Mouse (Mus musculus): ENCODE measurements around the gene Mrtfa. TPM values are rescaled to one million over a fixed set of nuclear protein-coding genes. Genes with fewer than 3 reads are reported as not detected.

Gene Mrtfa
- polyA plus RNA-seq, 1 experiment from 2014 or later, result 31.3 TPM

DNA sequence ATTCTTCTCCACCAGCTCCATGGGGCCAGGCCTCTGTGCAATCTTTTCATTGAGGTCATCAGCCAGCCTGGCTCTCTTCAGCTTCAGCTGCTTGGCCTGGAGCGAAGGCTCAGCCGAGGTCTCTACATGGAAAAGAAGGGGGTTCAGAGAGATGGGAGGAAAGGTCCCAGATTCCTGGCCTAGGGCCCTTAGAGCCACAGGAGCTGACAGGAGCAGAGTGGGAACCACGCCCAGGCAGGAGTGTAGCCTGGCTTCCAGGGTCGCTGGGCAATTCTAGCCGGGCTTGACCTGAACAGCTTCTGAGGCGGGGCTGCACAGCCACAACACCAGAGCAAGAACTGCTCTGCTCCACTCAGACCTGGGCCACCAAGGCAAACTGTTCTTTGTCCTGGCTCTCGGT lies 168.1 kb downstream of the Mrtfa start:
- 90% methylated on average over 7 of the region's 7 CpGs for WGBS
- H3K9me3 ChIP-seq (ENCODE audit: control insufficient read depth, low read length), result no peaks in the 10 kb centered on the region
- H3K9ac ChIP-seq (replicated peaks; ENCODE audit: low read depth, low read length), result no peak overlapping the region
- H3K27me3 ChIP-seq (ENCODE audit: control insufficient read depth, insufficient read depth, low read length), result no peaks in the 10 kb centered on the region
- 0 out of 2 replicates have a peak, but pooled peaks cover 3% of the 10 kb centered on the region for H3K4me1 ChIP-seq (ENCODE audit: control insufficient read depth, insufficient read depth, low read length)
- no peak overlapping the region for H3K4me3 ChIP-seq (ENCODE audit: low read depth, low read length)
- no peak overlapping the region for H3K4me2 ChIP-seq (ENCODE audit: low read depth, low read length)
- H3K27ac ChIP-seq (ENCODE audit: low read depth, low read length), result no peak overlapping the region
- no peak for ATAC-seq (ENCODE audit: low read depth)
- H3K36me3 ChIP-seq (ENCODE audit: control insufficient read depth, insufficient read depth, low read length), result peaks cover 21% of the 10 kb centered on the region

GRCm38 (mm10) chr15:81021377-81021776 lies 169.2 kb downstream of the Mrtfa start:
- Histone ChIP-seq H3K9ac (replicated peaks; ENCODE audit: low read depth, low read length) (no peak overlapping the region), H3K4me1 (ENCODE audit: control insufficient read depth, insufficient read depth, low read length) (0 out of 2 replicates have a peak, but pooled peaks cover 3% of the 10 kb centered on the region), H3K4me3 (ENCODE audit: low read depth, low read length) (no peak overlapping the region), H3K27me3 (ENCODE audit: control insufficient read depth, insufficient read depth, low read length) (no peaks in the 10 kb centered on the region), H3K9me3 (ENCODE audit: control insufficient read depth, low read length) (no peaks in the 10 kb centered on the region), H3K4me2 (ENCODE audit: low read depth, low read length) (no peak overlapping the region), H3K36me3 (ENCODE audit: control insufficient read depth, insufficient read depth, low read length) (peaks cover 32% of the 10 kb centered on the region), H3K27ac (ENCODE audit: low read depth, low read length) (no peak overlapping the region)
- WGBS, result 92% methylated on average over 6 of the region's 6 CpGs
- no peak for ATAC-seq (ENCODE audit: low read depth)

- no peak overlapping the region for H3K27ac ChIP-seq (ENCODE audit: low read depth, low read length)
- H3K9me3 ChIP-seq (ENCODE audit: control insufficient read depth, low read length), result no peaks in the 10 kb centered on the region
- H3K4me1 ChIP-seq (ENCODE audit: control insufficient read depth, insufficient read depth, low read length), result no peaks in the 10 kb centered on the region
- WGBS, result 92% methylated on average over 7 of the region's 7 CpGs
- H3K27me3 ChIP-seq (ENCODE audit: control insufficient read depth, insufficient read depth, low read length), result no peaks in the 10 kb centered on the region
- no peak overlapping the region for H3K9ac ChIP-seq (replicated peaks; ENCODE audit: low read depth, low read length)
- H3K4me3 ChIP-seq (ENCODE audit: low read depth, low read length), result no peak overlapping the region
- ATAC-seq (ENCODE audit: low read depth), result no peak
- peaks cover 55% of the 10 kb centered on the region for H3K36me3 ChIP-seq (ENCODE audit: control insufficient read depth, insufficient read depth, low read length)
- H3K4me2 ChIP-seq (ENCODE audit: low read depth, low read length), result no peak overlapping the region
Observed at GRCm38 (mm10) chr15:81017308-81017707, 173.2 kb downstream of the Mrtfa start.

- peaks cover 64% of the 10 kb centered on the region for H3K36me3 ChIP-seq (ENCODE audit: control insufficient read depth, insufficient read depth, low read length)
- 92% methylated on average over 10 of the region's 10 CpGs for WGBS
Observed at GRCm38 (mm10) chr15:81016488-81016887, 174.1 kb downstream of the Mrtfa start.

DNA sequence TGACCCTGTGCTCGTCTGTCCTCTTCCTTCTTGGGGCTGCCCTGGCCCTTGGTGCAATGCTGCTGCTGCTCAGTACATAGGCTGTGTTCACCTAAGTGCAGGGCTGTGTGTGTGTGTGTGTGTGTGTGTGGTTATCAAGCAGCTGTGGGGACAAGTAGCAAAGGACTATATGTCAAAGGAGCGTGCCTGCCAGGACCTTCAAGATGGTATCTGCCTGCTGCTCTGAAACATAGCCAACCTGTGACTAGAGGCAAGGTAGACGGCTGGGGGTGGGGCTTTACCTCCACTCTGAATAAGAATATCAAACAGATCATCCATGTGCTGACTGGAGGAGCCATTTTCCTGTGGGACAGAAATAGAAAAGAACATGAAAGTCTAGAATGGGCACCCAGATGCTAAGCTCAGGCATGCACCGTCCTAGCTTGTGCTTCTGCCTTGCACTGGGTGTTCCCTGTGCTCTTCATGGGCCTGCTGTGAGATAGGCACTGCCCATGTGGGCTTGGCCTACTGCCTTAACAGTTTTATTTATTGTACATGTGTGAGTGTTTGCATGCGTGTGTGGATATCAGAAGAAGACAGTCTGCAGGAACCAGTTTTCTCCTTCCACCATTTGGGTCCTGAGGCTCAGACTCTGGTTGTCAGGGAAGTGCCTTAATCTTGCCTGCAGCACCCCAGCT lies 175.4 kb downstream of the Mrtfa start:
- no peak overlapping the region for H3K4me3 ChIP-seq (ENCODE audit: low read depth, low read length)
- no peaks in the 10 kb centered on the region for H3K4me1 ChIP-seq (ENCODE audit: control insufficient read depth, insufficient read depth, low read length)
- H3K27ac ChIP-seq (ENCODE audit: low read depth, low read length), result no peak overlapping the region
- H3K27me3 ChIP-seq (ENCODE audit: control insufficient read depth, insufficient read depth, low read length), result no peaks in the 10 kb centered on the region
- H3K4me2 ChIP-seq (ENCODE audit: low read depth, low read length), result no peak overlapping the region
- H3K36me3 ChIP-seq (ENCODE audit: control insufficient read depth, insufficient read depth, low read length), result peaks cover 71% of the 10 kb centered on the region
- 90% methylated on average over 5 of the region's 5 CpGs for WGBS
- H3K9me3 ChIP-seq (ENCODE audit: control insufficient read depth, low read length), result no peaks in the 10 kb centered on the region
- no peak for ATAC-seq (ENCODE audit: low read depth)
- H3K9ac ChIP-seq (replicated peaks; ENCODE audit: low read depth, low read length), result no peak overlapping the region

More at GRCm38 (mm10) chr15:81016488-81016887, 174.1 kb downstream of the Mrtfa start:
- Histone ChIP-seq H3K4me3 (ENCODE audit: low read depth, low read length) (no peak overlapping the region), H3K27ac (ENCODE audit: low read depth, low read length) (no peak overlapping the region), H3K9me3 (ENCODE audit: control insufficient read depth, low read length) (no peaks in the 10 kb centered on the region), H3K9ac (replicated peaks; ENCODE audit: low read depth, low read length) (no peak overlapping the region), H3K4me1 (ENCODE audit: control insufficient read depth, insufficient read depth, low read length) (no peaks in the 10 kb centered on the region), H3K27me3 (ENCODE audit: control insufficient read depth, insufficient read depth, low read length) (no peaks in the 10 kb centered on the region), H3K4me2 (ENCODE audit: low read depth, low read length) (no peak overlapping the region)
- ATAC-seq (ENCODE audit: low read depth), result no peak

DNA sequence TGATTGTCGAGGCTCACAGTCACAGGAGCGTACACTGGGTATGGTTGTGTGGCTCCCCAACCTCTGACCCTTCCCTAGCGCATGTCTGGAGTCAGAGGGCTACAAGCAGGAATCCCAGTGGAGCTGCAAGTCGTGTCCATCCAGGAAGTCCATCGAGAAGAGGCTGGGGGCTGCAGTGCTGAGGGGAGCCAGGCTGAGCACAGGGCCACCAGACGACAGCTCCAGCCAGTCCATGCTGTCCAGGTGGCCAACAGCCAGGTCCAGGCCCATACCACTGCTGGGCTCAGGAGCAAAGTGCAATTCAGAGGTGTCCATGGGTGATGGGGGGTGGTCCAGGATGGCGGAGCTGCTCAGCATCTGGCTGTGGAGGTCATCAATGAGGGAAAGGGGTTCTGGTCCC lies 177.4 kb downstream of the Mrtfa start:
- H3K9ac ChIP-seq (replicated peaks; ENCODE audit: low read depth, low read length), result no peak overlapping the region
- ATAC-seq (ENCODE audit: low read depth), result no peak
- H3K36me3 ChIP-seq (ENCODE audit: control insufficient read depth, insufficient read depth, low read length), result peaks cover 80% of the 10 kb centered on the region
- 82% methylated on average over 7 of the region's 7 CpGs for WGBS
- H3K27ac ChIP-seq (ENCODE audit: low read depth, low read length), result no peak overlapping the region
- no peak overlapping the region for H3K4me2 ChIP-seq (ENCODE audit: low read depth, low read length)
- no peaks in the 10 kb centered on the region for H3K9me3 ChIP-seq (ENCODE audit: control insufficient read depth, low read length)
- no peak overlapping the region for H3K4me3 ChIP-seq (ENCODE audit: low read depth, low read length)
- H3K4me1 ChIP-seq (ENCODE audit: control insufficient read depth, insufficient read depth, low read length), result no peaks in the 10 kb centered on the region
- H3K27me3 ChIP-seq (ENCODE audit: control insufficient read depth, insufficient read depth, low read length), result no peaks in the 10 kb centered on the region

GRCm38 (mm10) chr15:81012359-81012758 lies 178.2 kb downstream of the Mrtfa start:
- Histone ChIP-seq H3K9ac (replicated peaks; ENCODE audit: low read depth, low read length) (no peak overlapping the region), H3K4me2 (ENCODE audit: low read depth, low read length) (no peak overlapping the region), H3K27ac (ENCODE audit: low read depth, low read length) (no peak overlapping the region), H3K36me3 (ENCODE audit: control insufficient read depth, insufficient read depth, low read length) (peaks cover 75% of the 10 kb centered on the region), H3K27me3 (ENCODE audit: control insufficient read depth, insufficient read depth, low read length) (no peaks in the 10 kb centered on the region), H3K4me1 (ENCODE audit: control insufficient read depth, insufficient read depth, low read length) (no peaks in the 10 kb centered on the region), H3K9me3 (ENCODE audit: control insufficient read depth, low read length) (no peaks in the 10 kb centered on the region), H3K4me3 (ENCODE audit: low read depth, low read length) (no peak overlapping the region)
- WGBS, result 95% methylated on average over 4 of the region's 4 CpGs
- ATAC-seq (ENCODE audit: low read depth), result no peak

DNA sequence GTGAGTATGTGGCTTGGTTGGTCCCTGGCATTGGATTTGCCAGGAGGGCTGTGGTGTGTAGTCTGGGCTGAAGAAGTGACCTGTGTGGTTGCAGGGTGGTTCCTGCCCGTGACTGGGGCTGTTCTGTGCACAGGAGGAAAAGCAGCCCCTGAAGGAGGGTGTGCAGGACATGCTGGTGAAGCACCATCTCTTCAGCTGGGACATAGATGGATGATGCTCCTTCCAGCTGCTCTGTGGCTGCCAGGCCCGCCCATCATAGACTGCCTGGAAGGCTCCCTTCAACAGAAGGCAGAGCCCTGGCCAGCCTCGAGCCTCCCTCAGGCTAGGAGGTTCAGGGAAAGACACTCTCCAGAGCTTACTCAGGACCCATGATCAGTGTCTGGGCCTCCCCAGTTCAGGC lies 179.0 kb downstream of the Mrtfa start:
- Histone ChIP-seq H3K27ac (ENCODE audit: low read depth, low read length) (no peak overlapping the region), H3K36me3 (ENCODE audit: control insufficient read depth, insufficient read depth, low read length) (peaks cover 68% of the 10 kb centered on the region), H3K9ac (replicated peaks; ENCODE audit: low read depth, low read length) (no peak overlapping the region), H3K4me1 (ENCODE audit: control insufficient read depth, insufficient read depth, low read length) (no peaks in the 10 kb centered on the region), H3K9me3 (ENCODE audit: control insufficient read depth, low read length) (no peaks in the 10 kb centered on the region), H3K4me3 (ENCODE audit: low read depth, low read length) (no peak overlapping the region), H3K27me3 (ENCODE audit: control insufficient read depth, insufficient read depth, low read length) (no peaks in the 10 kb centered on the region), H3K4me2 (ENCODE audit: low read depth, low read length) (no peak overlapping the region)
- ATAC-seq (ENCODE audit: low read depth), result no peak
- WGBS, result 65% methylated on average over 3 of the region's 3 CpGs

DNA sequence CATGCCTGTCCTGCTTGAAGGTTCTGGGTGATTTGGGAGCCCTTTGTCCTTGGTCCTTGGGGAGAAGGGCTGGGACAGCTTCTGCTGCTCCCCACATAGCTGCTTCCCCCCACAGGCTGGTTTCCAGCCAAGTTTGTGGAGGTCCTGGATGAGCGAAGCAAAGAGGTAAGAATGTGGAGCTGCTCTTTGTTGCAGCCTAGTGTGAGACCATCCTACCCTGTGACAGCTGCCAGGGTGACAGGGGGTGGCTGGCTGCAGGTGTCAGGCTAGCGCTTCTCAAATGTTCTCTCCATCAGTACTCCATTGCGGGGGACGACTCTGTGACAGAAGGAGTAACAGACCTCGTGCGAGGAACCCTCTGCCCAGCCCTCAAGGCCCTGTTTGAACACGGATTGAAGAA lies 180.4 kb downstream of the Mrtfa start:
- H3K27ac ChIP-seq (ENCODE audit: low read depth, low read length), result no peak overlapping the region

More for the DNA sequence above, 180.4 kb downstream of the Mrtfa start:
- Histone ChIP-seq H3K36me3 (ENCODE audit: control insufficient read depth, insufficient read depth, low read length) (peaks cover 56% of the 10 kb centered on the region), H3K4me3 (ENCODE audit: low read depth, low read length) (no peak overlapping the region), H3K4me2 (ENCODE audit: low read depth, low read length) (no peak overlapping the region), H3K9me3 (ENCODE audit: control insufficient read depth, low read length) (no peaks in the 10 kb centered on the region), H3K9ac (replicated peaks; ENCODE audit: low read depth, low read length) (no peak overlapping the region), H3K4me1 (ENCODE audit: control insufficient read depth, insufficient read depth, low read length) (no peaks in the 10 kb centered on the region), H3K27me3 (ENCODE audit: control insufficient read depth, insufficient read depth, low read length) (no peaks in the 10 kb centered on the region)
- 80% methylated on average over 7 of the region's 7 CpGs for WGBS
- no peak for ATAC-seq (ENCODE audit: low read depth)
